Mouse (Mus musculus) embryo, embryonic 10 days (tissue): ENCODE results near the gene Rhox8.
"Not testable (repeated sequence)": the region's sequence is repeated elsewhere in the genome, so short reads cannot be mapped to it uniquely, and the experiment has no call there.

ENCODE experiments used
- DNase-seq: peaks from one replicate; pipeline ENCODE4 v3.0.0-alpha.2; 2015; ENCODE audit warnings: low spot score

The Rhox8 gene

DNA sequence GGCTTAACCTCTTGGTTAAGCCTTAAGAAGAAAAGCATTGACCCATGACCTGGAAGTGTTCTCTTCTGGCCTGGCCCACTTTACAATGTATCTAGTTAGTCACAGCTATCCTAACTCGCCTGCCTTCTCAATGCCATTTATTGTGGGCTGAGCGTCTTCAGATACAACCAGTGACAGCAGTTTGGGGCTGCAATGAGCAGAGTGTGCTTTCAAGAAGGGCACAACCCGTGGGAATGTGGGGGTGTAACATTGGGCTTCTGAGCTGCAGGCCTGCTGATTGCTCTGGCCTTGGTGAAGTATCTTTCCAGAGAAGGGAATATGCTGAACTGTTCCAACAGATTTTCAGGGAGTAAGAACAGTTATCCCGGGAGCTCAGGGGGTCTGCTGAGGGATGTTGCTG lies at the start of gene Rhox8:
Gene Rhox8, minus strand, starts transcription at position 101 of the 400 bp plus-strand sequence.
- DNase-seq, result no peak

DNA sequence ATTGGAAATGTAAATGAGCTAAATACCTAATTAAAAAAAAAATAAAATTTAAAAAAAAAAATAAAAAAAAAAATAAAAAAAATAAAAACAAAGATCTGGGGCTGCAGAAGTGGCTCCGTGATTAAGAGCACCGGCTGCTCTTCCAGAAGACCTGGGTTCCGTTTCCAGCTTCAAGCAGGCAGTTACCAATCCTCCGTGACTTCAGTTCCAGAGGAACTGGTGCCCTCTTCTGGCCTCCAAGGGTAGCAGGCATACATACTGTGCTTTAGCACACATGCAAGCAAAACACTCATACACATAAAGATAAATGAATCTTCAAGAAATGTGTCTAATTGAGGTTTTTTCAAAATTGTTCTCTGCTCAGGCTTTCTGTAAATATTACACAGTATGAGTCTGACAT lies 37.6 kb upstream of the Rhox8 start:
- no peak for DNase-seq

DNA sequence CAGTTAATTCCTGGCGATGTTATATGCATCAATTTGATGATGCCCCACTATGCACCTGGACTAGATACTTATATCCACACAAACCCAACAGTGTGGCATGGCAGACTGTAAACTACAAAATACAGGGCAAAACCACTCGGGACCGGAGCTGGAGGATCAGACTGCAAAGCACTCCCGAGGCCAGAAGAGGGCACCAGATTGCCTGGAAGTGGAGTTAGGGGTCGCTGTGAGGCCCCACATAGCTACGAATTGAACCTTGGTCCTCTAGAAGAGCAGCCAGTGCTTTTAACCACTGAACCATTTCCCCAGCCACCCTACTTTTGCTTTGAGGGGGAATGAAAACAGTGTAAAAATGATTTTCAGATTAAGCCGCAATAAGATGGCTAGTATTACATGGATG lies 29.8 kb upstream of the Rhox8 start:
- peak; percentile 21 for DNase-seq

DNA sequence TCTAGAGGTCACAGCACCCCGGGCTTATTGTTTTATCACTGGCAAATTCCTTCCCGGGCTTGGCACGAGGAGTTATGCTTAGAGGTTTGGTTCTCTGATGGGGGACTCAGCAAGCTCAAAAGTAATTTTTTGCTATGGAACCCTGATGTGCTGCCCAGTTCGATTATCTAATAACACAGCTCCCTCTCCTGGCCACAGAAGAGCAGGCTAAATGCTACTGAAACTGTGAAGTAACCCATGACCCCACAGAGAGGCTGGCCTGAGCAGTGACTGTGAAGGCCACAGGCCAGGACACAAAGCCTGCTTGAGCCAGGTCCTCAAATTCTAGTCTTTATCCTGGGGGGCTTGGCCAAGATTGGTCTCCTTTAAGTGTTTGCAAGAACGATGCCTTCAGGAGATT lies 25.0 kb upstream of the Rhox8 start:
- peak; percentile 6 for DNase-seq

DNA sequence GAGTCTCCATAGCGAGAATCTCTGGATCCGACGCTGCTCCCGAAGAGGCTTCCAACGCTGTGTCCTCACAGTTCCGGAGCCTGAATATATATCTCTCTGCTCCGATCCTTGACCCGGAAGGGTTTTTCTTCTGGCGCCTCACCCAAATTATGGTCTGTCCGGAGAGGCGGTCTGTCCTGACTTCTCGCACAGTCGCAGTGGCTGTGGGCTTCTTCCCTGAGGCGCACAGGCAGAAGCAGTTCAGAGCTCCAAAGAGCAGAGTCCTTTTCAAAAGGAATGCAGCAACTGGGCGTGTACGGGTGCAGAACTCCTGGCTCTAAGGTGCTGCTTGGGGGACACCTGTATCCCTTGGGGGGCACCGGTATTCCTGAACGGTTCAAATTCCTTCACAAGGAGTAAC lies 22.9 kb upstream of the Rhox8 start, which contains the start of gene Rhox9:
Gene Rhox9, minus strand, starts transcription at position 101 of the 400 bp plus-strand sequence.
- not testable (repeated sequence) for DNase-seq

DNA sequence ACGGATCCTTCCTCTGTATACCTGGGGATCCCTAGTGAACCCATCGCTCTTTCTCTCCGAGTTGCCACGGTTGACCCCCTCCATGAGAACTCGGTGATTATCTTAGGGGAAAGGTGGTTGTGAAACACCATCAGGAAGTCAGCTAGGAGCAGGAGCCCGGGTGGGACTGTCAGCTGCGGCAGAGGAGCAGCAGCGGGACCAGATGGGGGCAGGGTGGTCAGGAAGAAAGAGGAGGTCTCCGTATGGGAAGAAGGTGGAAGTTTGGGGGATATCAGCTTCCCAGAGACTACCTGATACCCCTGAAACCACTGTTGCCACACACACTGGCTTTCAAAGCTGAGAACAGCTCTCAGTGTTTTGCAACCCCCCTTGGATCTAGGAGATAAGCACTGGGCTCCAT lies 18.4 kb upstream of the Rhox8 start, which contains the start of gene Rhox7b:
Gene Rhox7b, minus strand, starts transcription at position 101 of the 400 bp plus-strand sequence.
- not testable (repeated sequence) for DNase-seq

DNA sequence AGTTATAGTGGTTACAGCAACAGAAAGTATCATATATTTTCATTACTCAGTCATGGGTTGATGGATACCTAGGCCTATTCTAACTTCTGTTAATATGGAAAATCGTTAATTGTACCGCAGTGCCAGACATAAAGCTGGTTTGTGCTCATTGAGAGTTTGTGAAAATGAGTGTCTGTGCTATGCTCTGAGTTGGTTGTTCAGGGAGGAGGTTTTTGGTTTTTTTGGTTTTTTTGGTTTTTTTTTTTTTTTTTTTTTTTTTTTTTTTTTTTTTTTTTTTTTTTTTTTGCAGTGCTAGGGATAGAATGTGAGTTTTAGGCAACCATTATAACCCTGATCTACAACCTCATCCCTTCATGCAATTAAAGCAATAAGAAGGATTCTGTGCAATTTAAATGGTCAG lies 7.1 kb downstream of the Rhox8 start:
- no peak for DNase-seq

DNA sequence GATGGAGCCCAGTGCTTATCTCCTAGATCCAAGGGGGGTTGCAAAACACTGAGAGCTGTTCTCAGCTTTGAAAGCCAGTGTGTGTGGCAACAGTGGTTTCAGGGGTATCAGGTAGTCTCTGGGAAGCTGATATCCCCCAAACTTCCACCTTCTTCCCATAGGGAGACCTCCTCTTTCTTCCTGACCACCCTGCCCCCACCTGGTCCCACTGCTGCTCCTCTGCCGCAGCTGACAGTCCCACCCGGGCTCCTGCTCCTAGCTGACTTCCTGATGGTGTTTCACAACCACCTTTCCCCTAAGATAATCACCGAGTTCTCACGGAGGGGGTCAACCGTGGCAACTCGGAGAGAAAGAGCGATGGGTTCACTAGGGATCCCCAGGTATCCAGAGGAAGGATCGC lies 47.4 kb downstream of the Rhox8 start, which contains the start of gene Rhox7a:
Gene Rhox7a, plus strand, starts transcription at position 301 of the 400 bp plus-strand sequence.
- DNase-seq, result not testable (repeated sequence)

DNA sequence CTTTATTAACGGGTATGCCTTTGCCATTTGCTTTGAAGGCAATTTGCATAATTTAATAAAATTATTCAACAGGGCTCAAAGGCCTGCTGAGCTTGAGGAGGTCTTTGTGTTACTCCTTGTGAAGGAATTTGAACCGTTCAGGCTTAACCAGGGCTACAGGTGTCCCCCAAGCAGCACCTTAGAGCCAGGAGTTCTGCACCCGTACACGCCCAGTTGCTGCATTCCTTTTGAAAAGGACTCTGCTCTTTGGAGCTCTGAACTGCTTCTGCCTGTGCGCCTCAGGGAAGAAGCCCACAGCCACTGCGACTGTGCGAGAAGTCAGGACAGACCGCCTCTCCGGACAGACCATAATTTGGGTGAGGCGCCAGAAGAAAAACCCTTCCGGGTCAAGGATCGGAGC lies 52.1 kb downstream of the Rhox8 start, which contains the start of gene Rhox6:
Gene Rhox6, plus strand, starts transcription at position 301 of the 400 bp plus-strand sequence.
- not testable (repeated sequence) for DNase-seq
